Mouse (Mus musculus): ENCODE data around the gene Nt5dc1.

The Nt5dc1 gene

DNA sequence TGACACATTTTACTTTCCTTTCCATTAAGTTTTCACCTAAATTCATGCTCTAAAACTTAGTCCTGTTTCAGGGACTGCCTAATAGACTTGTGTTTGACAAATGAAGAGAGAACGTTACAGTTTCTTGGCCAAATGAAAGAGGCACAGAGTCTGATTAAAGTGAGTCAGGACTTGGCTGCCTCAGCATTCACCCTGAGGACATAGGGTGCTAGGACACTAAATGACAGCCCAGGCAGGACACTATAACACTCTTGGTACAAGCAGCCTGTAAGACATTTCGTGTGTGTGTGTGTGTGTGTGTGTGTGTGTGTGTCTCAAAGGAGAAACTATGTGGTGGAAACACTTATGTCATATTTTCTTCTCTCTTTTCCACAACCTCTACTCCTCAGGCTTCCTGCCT lies 172.2 kb downstream of the Nt5dc1 start:
- intact Hi-C loops (cut with DNase I) = no loop called here

DNA sequence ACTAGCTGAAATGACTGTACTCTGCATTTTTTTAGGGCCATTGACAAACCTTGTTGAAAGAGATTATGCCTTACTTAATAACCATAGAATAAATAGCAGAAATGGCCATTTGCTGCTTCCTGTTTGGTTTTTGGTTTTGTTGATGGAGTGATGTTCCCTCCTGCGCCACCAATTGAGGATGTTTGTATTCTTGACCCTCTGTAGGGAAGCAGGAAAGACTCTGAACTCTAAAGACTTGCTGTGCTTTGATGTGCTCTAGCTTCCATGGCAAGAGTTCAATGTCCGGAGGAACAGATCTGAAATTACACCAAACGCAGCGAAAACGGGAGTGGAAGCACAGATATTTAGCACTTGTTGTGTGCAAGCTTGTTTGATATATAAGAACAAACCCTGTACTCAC lies 173.6 kb downstream of the Nt5dc1 start:
- intact Hi-C loops (cut with DNase I) = no loop called here

DNA sequence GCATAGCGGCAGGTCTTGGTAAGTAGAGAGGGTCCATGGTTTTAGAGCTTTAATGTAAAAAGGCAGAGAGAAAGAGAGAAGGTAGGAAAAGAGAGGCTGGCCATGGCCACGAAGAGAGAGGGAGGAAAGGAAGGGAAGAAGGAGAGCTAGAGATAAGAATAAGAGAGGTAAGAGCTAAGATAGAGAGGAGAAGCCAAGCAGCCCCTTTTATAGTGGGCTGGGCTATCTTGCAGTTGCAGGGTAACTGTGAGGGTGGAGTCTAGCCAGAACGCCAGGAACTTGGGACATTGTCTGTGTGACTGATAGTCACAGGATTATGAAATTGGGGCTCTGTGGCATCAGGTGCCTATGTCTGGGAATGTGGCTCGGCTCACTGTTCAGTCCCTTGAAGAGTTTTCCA lies 179.8 kb downstream of the Nt5dc1 start:
- intact Hi-C loops (cut with DNase I) = no loop called here
